In the genomic region with DNA sequence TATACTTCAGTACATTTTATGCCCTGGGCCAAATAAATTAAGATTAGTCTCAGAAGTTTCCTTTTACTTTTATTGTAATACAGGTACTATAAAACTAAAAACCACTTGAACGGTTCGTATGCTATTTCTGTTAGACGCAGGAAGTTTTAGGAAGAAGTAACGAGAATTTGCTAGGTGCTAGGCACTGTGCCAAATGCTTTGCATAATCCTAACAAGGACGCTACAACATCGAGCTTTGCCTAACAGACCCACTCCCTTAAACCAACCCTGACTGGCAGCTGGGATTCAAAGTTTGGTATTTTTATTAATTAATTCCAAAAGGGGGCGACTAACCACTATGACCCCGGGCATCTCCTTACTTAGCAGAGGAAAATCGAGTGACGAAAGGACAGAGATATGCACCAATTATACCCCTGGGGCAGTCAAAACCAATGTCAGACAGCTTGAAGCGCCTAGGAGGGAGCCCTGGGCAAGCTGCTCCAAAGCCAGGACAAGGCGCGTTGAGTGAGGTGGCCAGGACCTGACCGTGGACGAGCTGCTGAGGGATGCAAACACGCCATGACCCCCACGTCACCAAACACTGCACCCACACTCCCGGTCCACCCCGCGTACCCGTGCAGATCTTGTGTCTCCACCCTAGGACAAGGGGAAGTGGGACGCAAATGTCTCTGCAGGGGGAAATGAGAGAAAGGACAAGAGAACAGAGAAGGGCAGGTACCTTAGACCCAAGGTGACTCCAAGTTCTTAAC, we compare ENCODE assay signal across 8 mouse cellular contexts. TPM values are rescaled to one million over a fixed set of nuclear protein-coding genes. Genes with fewer than 3 reads are reported as not detected.
A peak's percentile ranks its signal among the peaks of the same experiment; 100 is the strongest.
DNase-seq lines count a peak whose midpoint lies in the region; ATAC-seq and TF ChIP-seq lines count a peak whose summit lies in the region.

No protein-coding gene starts in this region.

- no peaks in the 10 kb centered on the region for H3K27me3 ChIP-seq in thymus, adult 2 months (ENCODE audit: control insufficient read depth, insufficient read depth, low read length)
- no peaks in the 10 kb centered on the region for H3K27me3 ChIP-seq in forebrain, embryonic 15.5 days
- H3K27me3 ChIP-seq in midbrain, embryonic 11.5 days (ENCODE audit: control insufficient read depth, insufficient read depth, low read length), result no peaks in the 10 kb centered on the region

- H3K27ac ChIP-seq in thymus, adult 2 months (ENCODE audit: control insufficient read depth, insufficient read depth, low read length), result no peak overlapping the region
- no peak overlapping the region for H3K27ac ChIP-seq in forebrain, embryonic 15.5 days (replicated peaks)
- no peak overlapping the region for H3K27ac ChIP-seq in midbrain, embryonic 11.5 days (ENCODE audit: low read depth, low read length)

- no peak for DNase-seq in cerebellum, adult 9-11 months
- DNase-seq in thymus, adult 2 months, result no peak
- no peak for DNase-seq in thymus, postnatal 10 days (ENCODE audit: low spot score in 2 of 2)
- peak; percentile 2 for DNase-seq in kidney, postnatal 14 days
- DNase-seq in midbrain, embryonic 11.5 days (ENCODE audit: low spot score, missing footprints), result peak; percentile 95
- no peak for DNase-seq in thymus, adult 18-20 months

- H3K9ac ChIP-seq in forebrain, embryonic 15.5 days (replicated peaks), result peak overlapping the region; percentile 48
- H3K9ac ChIP-seq in midbrain, embryonic 11.5 days (ENCODE audit: low read length), result peak overlapping the region; percentile 68

- H3K36me3 ChIP-seq in thymus, adult 2 months (ENCODE audit: control insufficient read depth, insufficient read depth, low read length), result no peaks in the 10 kb centered on the region
- no peaks in the 10 kb centered on the region; the same call in 1 of the 2 replicates for H3K36me3 ChIP-seq in forebrain, embryonic 15.5 days
- H3K36me3 ChIP-seq in midbrain, embryonic 11.5 days (ENCODE audit: control insufficient read depth, insufficient read depth, low read length), result no peaks in the 10 kb centered on the region

- no peak for TF ChIP-seq CTCF in thymus, adult 2 months (IDR thresholded peaks at IDR 0.05; ENCODE audit: borderline replicate concordance, control insufficient read depth, extremely low read depth, insufficient read depth, low read length, poor library complexity)

- no peak for TF ChIP-seq POLR2A in thymus, adult 2 months (IDR thresholded peaks at IDR 0.05; ENCODE audit: control insufficient read depth, extremely low read depth, insufficient read depth, low read length, poor library complexity)

- whole genome bisulfite sequencing in thymus, adult 2 months, result 1% methylated on average over 22 of the region's 22 CpGs
- WGBS in forebrain, embryonic 15.5 days, result 2% methylated on average over 22 of the region's 22 CpGs
- 7% methylated on average over 22 of the region's 22 CpGs for WGBS in midbrain, embryonic 11.5 days

- peaks cover 4% of the 10 kb centered on the region for H3K4me1 ChIP-seq in thymus, adult 2 months (replicated peaks; ENCODE audit: control insufficient read depth, insufficient read depth, low read length)
- peaks cover 11% of the 10 kb centered on the region for H3K4me1 ChIP-seq in forebrain, embryonic 15.5 days
- no peaks in the 10 kb centered on the region for H3K4me1 ChIP-seq in midbrain, embryonic 11.5 days (ENCODE audit: control insufficient read depth, insufficient read depth, low read length)

- H3K9me3 ChIP-seq in forebrain, embryonic 15.5 days, result no peaks in the 10 kb centered on the region
- no peaks in the 10 kb centered on the region for H3K9me3 ChIP-seq in midbrain, embryonic 11.5 days (ENCODE audit: control insufficient read depth, low read length)

- peak overlapping the region; percentile 88 for H3K4me2 ChIP-seq in forebrain, embryonic 15.5 days (replicated peaks)
- H3K4me2 ChIP-seq in midbrain, embryonic 11.5 days, result peak overlapping the region; percentile 90

- H3K4me3 ChIP-seq in thymus, adult 2 months (ENCODE audit: control insufficient read depth, insufficient read depth, low read length), result peak overlapping the region; percentile 97
- peak overlapping the region; percentile 64 for H3K4me3 ChIP-seq in forebrain, embryonic 15.5 days
- H3K4me3 ChIP-seq in midbrain, embryonic 11.5 days (ENCODE audit: low read depth, low read length), result peak overlapping the region; percentile 65

- ATAC-seq in cerebellum, adult (ENCODE audit: insufficient number of reproducible peaks, low FRiP score, low TSS enrichment), result peak; percentile 31
- peak; percentile 65 for ATAC-seq in forebrain, embryonic 15.5 days (replicated peaks)
- ATAC-seq in midbrain, embryonic 11.5 days (ENCODE audit: low FRiP score), result peak; percentile 81

RNA-seq across cellular contexts. Expression of a gene that starts 0.5 kb away (rescaled TPM):
- 10.3 and 12.8 TPM in 2 replicates for polyA plus RNA-seq in thymus, adult 2 months (2012; rRNA removed)
- polyA plus RNA-seq in forebrain, embryonic 15.5 days (2015; fragmentation: Nextera tagmentation; extraction: Ambion mirVana), result 6.3 and 7.1 TPM in 2 replicates
- polyA plus RNA-seq in midbrain, embryonic 11.5 days (2014; fragmentation: Nextera tagmentation; extraction: Ambion mirVana), result 9.5 and 11.0 TPM in 2 replicates

RNA-seq across cellular contexts. Expression of a gene that starts 0.7 kb away (rescaled TPM):
- 0.78 and 1.4 TPM in 2 replicates for polyA plus RNA-seq in thymus, adult 2 months (2012; rRNA removed)
- polyA plus RNA-seq in forebrain, embryonic 15.5 days (2015; fragmentation: Nextera tagmentation; extraction: Ambion mirVana), result 1.1 and 1.6 TPM in 2 replicates
- 0.12 and 0.31 TPM in 2 replicates for polyA plus RNA-seq in midbrain, embryonic 11.5 days (2014; fragmentation: Nextera tagmentation; extraction: Ambion mirVana)

Comparison
In these comparisons a context has a peak if more than half of its experiments do, and no peak if none do; other contexts are left out.
1. ATAC-seq: peak in every context shown above with its lines; median percentile 81 in midbrain, embryonic 11.5 days; 65 in forebrain, embryonic 15.5 days; 31 in cerebellum, adult.
2. DNase-seq: peak in kidney, postnatal 14 days (single experiment) and midbrain, embryonic 11.5 days (single experiment); none in cerebellum, adult 9-11 months (single experiment), thymus, adult 2 months (single experiment), thymus, postnatal 10 days (0 of 2) and thymus, adult 18-20 months (0 of 2).
3. Peak in every context shown above with its lines, with median percentiles within 50 percentile points of each other: H3K4me3 ChIP-seq.